Mouse (Mus musculus): ENCODE data around the gene Faxc.

- no peak for TF ChIP-seq EP300 (IDR thresholded peaks at IDR 0.05)
- TF ChIP-seq CTCF (IDR thresholded peaks at IDR 0.05): no peak
Observed at GRCm38 (mm10) chr4:21986857-21987256, 55.7 kb downstream of the Faxc start.

Measured in lung, postnatal 0 days (tissue).